Mouse (Mus musculus): ENCODE results near the gene Cnot3. TPM values are rescaled to one million over a fixed set of nuclear protein-coding genes. Genes with fewer than 3 reads are reported as not detected.
"Not testable (repeated sequence)": the region's sequence is repeated elsewhere in the genome, so short reads cannot be mapped to it uniquely, and the experiment has no call there.

Cnot3 gene
- 56.5 TPM for polyA plus RNA-seq (2021)

DNA sequence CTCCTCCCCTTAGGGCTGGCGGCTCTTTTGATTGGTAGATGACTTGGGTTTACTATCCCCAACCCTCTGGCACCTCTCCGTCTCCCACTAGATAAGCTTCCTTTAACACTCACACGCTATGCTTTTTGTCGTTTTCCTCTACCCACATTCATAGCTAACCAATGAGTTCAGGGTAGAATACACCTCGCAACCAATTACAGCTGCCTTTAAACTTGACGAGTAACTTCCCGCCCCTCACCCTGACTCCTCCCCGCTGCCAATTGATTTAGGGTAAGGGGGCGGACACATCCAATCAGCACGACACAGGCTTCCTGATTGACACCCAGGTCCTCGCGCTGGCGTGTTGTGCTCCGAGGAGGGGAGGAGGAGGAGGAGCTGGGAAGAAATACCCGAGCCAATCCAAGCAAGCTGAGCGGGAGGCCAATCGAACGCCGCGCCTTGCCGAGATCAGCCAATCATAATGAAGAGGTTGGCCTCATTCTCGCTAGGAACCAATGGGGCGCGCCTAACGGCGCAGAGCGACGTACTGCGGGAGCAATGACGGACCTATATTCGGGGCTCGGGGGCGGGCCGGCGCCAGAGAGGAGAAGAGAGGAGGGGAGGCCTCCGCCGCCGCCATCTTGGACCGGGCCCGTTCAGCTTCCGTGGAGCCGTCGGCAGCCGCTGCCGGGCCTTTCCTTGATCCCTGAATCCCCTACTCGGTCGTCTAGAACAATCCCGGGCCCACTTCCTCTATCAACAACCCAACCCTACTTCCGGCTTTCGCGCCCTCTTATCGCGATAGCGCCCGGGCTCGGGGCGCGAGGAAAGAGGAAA lies at the start of gene Cnot3:
Gene Cnot3, plus strand, starts transcription at position 597 of the 816 bp plus-strand sequence.
- DNase-seq (ENCODE audit: low read depth, low spot score) = peak; percentile 98
- ChIA-PET POLR2A (interaction anchor here (0.7 to 2.0 kb wide), 11 partner anchors 8 to 197 kb away, joined by 3 to 10 read pairs (median 5); partner anchors contain the start of genes Mboat7 and Tsen34), CTCF (interaction anchor here (0.8 to 3.5 kb wide), 6 partner anchors 11 to 43 kb away, joined by 3 to 15 read pairs (median 4); partner anchors contain the start of gene Ndufa3)
- in situ Hi-C loops (cut with MboI; ENCODE audit: low pct_unique_long_range_greater_than_20kb) = no loop called here
- no peaks in the 10 kb centered on the region for H3K27me3 ChIP-seq
- TF ChIP-seq CTCF (IDR thresholded peaks at IDR 0.05) = no peak
- ATAC-seq = peak; percentile 98

GRCm38 (mm10) chr7:3597755-3598154 lies 47.3 kb upstream of the Cnot3 start:
- H3K27me3 ChIP-seq; DNase-seq (ENCODE audit: low read depth, low spot score); ATAC-seq; in situ Hi-C loops (cut with MboI; ENCODE audit: low pct_unique_long_range_greater_than_20kb); POLR2A ChIA-PET: not testable (repeated sequence)
- peak; percentile 5 for TF ChIP-seq CTCF (IDR thresholded peaks at IDR 0.05)
- CTCF ChIA-PET = interaction anchor here (0.8 to 1.2 kb wide), 2 partner anchors 11 kb away, joined by 3 to 4 read pairs; no protein-coding TSS in a partner anchor

- peak; percentile 85 for TF ChIP-seq CTCF (IDR thresholded peaks at IDR 0.05)
- CTCF ChIA-PET = interaction anchor here (0.7 to 1.6 kb wide), 5 partner anchors 9 to 44 kb away, joined by 3 to 4 read pairs (median 3); partner anchors contain the start of genes Cnot3 and Ndufa3
Measured at GRCm38 (mm10) chr7:3601119-3601518, 43.9 kb upstream of the Cnot3 start.

GRCm38 (mm10) chr7:3606798-3607197 lies 38.3 kb upstream of the Cnot3 start:
- POLR2A ChIA-PET = interaction anchor here (0.6 kb wide), 1 partner anchor 11 kb away, joined by 4 read pairs; no protein-coding TSS in a partner anchor
- in situ Hi-C loops (cut with MboI; ENCODE audit: low pct_unique_long_range_greater_than_20kb) = no loop called here
- TF ChIP-seq CTCF (IDR thresholded peaks at IDR 0.05) = peak; percentile 66
- ATAC-seq (peak; percentile 85), DNase-seq (ENCODE audit: low read depth, low spot score) (no peak)
- H3K27me3 ChIP-seq = no peaks in the 10 kb centered on the region
- CTCF ChIA-PET = interaction anchor here (1.0 to 2.5 kb wide), 4 partner anchors 10 to 297 kb away, joined by 3 to 15 read pairs (median 3); partner anchors contain the start of genes Ndufa3 and Oscar

More at GRCm38 (mm10) chr7:3601119-3601518, 43.9 kb upstream of the Cnot3 start:
- in situ Hi-C loops (cut with MboI; ENCODE audit: low pct_unique_long_range_greater_than_20kb) = no loop called here
- ATAC-seq = peak; percentile 62
- POLR2A ChIA-PET = no interaction called here
- no peak for DNase-seq (ENCODE audit: low read depth, low spot score)
- no peaks in the 10 kb centered on the region for H3K27me3 ChIP-seq

GRCm38 (mm10) chr7:3607391-3607790 lies 37.7 kb upstream of the Cnot3 start:
- no peak for DNase-seq (ENCODE audit: low read depth, low spot score)
- ChIA-PET CTCF (interaction anchor here (1.0 to 2.5 kb wide), 4 partner anchors 9 to 296 kb away, joined by 3 to 15 read pairs (median 3); partner anchors contain the start of genes Ndufa3 and Oscar), POLR2A (interaction anchor here (0.8 kb wide), 1 partner anchor 9 kb away, joined by 3 read pairs; the partner anchor contains the start of gene Ndufa3)
- no peak for ATAC-seq
- TF ChIP-seq CTCF (IDR thresholded peaks at IDR 0.05) = no peak
- H3K27me3 ChIP-seq = no peaks in the 10 kb centered on the region
- in situ Hi-C loops (cut with MboI; ENCODE audit: low pct_unique_long_range_greater_than_20kb) = no loop called here

- ChIA-PET POLR2A (interaction anchor here (1.0 kb wide), 1 partner anchor 37 kb away, joined by 5 read pairs; the partner anchor contains the start of gene Cnot3), CTCF (interaction anchor here (1.8 kb wide), 1 partner anchor 11 kb away, joined by 4 read pairs; no protein-coding TSS in a partner anchor)
- DNase-seq (ENCODE audit: low read depth, low spot score) (no peak), ATAC-seq (no peak)
- no peak for TF ChIP-seq CTCF (IDR thresholded peaks at IDR 0.05)
- H3K27me3 ChIP-seq = no peaks in the 10 kb centered on the region
- in situ Hi-C loops (cut with MboI; ENCODE audit: low pct_unique_long_range_greater_than_20kb) = no loop called here
Measured at GRCm38 (mm10) chr7:3608668-3609067, 36.4 kb upstream of the Cnot3 start.

DNA sequence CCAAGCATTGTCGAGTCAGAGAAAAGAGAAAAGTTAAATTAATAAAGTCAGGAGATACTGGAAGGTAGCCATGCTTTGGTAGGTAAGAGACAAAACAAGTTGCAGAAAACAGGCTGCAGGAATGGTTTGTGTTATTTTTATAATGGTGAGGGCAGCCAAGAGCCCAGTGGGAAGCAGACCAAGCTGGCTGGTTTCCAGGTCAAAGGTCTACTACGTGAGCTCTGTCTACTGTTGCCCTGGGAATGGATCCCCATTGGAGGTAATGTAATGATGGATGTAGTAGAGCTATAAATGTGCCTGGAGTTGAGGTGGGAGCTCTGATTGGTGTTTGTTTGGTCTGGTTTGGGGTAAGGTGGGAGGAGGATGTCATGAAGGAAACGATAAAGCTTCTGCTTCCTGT lies 36.0 kb upstream of the Cnot3 start:
- in situ Hi-C loops (cut with MboI; ENCODE audit: low pct_unique_long_range_greater_than_20kb) = no loop called here
- CTCF ChIA-PET = interaction anchor here (1.8 kb wide), 1 partner anchor 11 kb away, joined by 4 read pairs; no protein-coding TSS in a partner anchor
- ATAC-seq = no peak

DNA sequence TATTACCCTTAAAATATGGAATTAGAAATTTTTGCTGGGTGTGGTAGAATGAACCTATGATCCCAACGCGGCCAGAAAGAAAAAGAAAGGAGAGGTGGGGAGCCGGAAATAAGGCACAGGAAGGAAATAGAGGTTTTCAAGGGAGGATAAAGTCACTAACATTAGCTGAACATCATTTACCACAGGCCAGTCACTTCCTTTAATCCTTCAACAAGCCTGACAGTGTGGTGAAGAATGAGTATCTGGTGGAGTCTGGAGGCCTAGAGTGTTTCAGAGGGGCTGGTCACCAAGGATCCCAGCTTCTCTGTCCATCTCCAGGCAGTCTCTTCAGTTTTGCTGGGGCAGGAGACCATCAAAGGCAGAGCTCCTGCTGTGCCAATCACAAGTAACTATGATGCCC lies 34.6 kb upstream of the Cnot3 start:
- ATAC-seq (no peak), DNase-seq (ENCODE audit: low read depth, low spot score) (no peak)
- ChIA-PET CTCF (interaction anchor here (0.9 kb wide), 1 partner anchor 9 kb away, joined by 3 read pairs; no protein-coding TSS in a partner anchor), POLR2A (no interaction called here)
- in situ Hi-C loops (cut with MboI; ENCODE audit: low pct_unique_long_range_greater_than_20kb) = no loop called here
- no peaks in the 10 kb centered on the region for H3K27me3 ChIP-seq
- TF ChIP-seq CTCF (IDR thresholded peaks at IDR 0.05) = no peak

More for the DNA sequence above, 36.0 kb upstream of the Cnot3 start:
- POLR2A ChIA-PET = interaction anchor here (1.0 kb wide), 1 partner anchor 36 kb away, joined by 5 read pairs; the partner anchor contains the start of gene Cnot3
- H3K27me3 ChIP-seq = no peaks in the 10 kb centered on the region
- no peak for DNase-seq (ENCODE audit: low read depth, low spot score)
- no peak for TF ChIP-seq CTCF (IDR thresholded peaks at IDR 0.05)

DNA sequence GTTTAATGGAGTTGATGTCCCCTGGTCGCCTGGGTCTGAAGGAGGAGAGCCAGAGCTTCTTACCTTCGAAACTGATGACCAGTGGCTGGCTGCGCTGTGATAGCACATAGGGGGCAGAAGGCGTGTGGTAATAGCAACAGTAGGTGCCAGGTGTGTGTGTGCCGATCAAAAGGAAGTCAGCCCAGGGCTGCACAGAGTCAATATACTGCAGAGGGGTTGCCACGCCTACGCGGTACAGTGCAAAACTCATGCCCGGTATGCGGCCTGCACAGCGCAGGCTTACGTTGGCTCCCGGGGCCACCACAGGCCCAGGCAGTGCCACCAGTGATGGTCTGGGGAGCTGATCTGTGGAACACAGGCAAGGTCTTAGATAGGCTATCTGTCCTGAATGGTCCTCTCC lies 34.1 kb upstream of the Cnot3 start:
- no peak for ATAC-seq
- CTCF ChIA-PET = interaction anchor here (0.9 kb wide), 1 partner anchor 9 kb away, joined by 3 read pairs; no protein-coding TSS in a partner anchor
- H3K27me3 ChIP-seq = no peaks in the 10 kb centered on the region
- DNase-seq (ENCODE audit: low read depth, low spot score) = no peak
- in situ Hi-C loops (cut with MboI; ENCODE audit: low pct_unique_long_range_greater_than_20kb) = no loop called here
- TF ChIP-seq CTCF (IDR thresholded peaks at IDR 0.05) = no peak
- POLR2A ChIA-PET = no interaction called here

DNA sequence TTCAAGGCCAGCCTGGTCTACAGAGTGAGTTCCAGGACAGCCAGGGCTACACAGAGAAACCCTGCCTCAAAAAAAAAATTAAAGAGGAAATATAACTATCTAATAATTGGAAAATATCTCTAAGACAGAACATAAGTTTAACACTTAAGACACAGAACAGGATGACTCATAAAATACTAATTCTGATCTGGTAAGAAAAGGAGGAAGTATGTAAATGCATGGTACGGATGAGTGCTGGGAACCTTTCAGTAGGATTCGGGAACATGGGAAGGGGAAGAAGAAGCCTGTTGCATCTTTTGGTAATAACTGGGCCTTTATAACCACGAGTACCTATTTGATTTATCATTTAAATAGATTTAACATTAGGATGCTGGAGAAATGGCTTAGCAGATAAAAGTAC lies 31.0 kb upstream of the Cnot3 start:
- TF ChIP-seq CTCF (IDR thresholded peaks at IDR 0.05) = no peak
- in situ Hi-C loops (cut with MboI; ENCODE audit: low pct_unique_long_range_greater_than_20kb) = no loop called here
- DNase-seq (ENCODE audit: low read depth, low spot score) (no peak), ATAC-seq (no peak)
- ChIA-PET CTCF (no interaction called here), POLR2A (no interaction called here)
- H3K27me3 ChIP-seq = no peaks in the 10 kb centered on the region
